Mouse (Mus musculus) erythroblast, embryonic 14.5 days (primary cell): ENCODE data around the gene Onecut3. TPM values are rescaled to one million over a fixed set of nuclear protein-coding genes. Genes with fewer than 3 reads are reported as not detected.

Source experiments
- H3K27me3 ChIP-seq: 2 replicates; pipeline ENCODE4 v1.6.1; 2012; ENCODE audit warnings: inconsistent platforms; ENCODE audit not compliant: control insufficient read depth
- H3K36me3 ChIP-seq: 2 replicates; pipeline ENCODE4 v1.6.1; 2012; ENCODE audit warnings: mild to moderate bottlenecking, inconsistent platforms; ENCODE audit not compliant: control insufficient read depth
- H3K4me1 ChIP-seq: 2 replicates; pipeline ENCODE4 v1.6.1; 2012; ENCODE audit warnings: inconsistent platforms; ENCODE audit not compliant: control insufficient read depth
- H3K4me3 ChIP-seq: replicated peaks from 2 replicates; pipeline ENCODE3; 2012; ENCODE audit warnings: moderate library complexity, mild to moderate bottlenecking, inconsistent platforms
- H3K9me3 ChIP-seq: 2 replicates; pipeline ENCODE4 v1.6.1; 2012; ENCODE audit warnings: low read length, inconsistent platforms, mixed read lengths; ENCODE audit not compliant: control insufficient read depth
- GATA1 ChIP-seq: IDR thresholded peaks from 2 replicates; pipeline ENCODE4 v1.6.1; 2012; ENCODE audit warnings: low read length, inconsistent platforms, mixed read lengths
- TAL1 ChIP-seq: IDR thresholded peaks from 3 replicates; pipeline ENCODE4 v1.6.1; 2012; ENCODE audit warnings: low read length, inconsistent platforms, mixed read lengths
- polyA plus RNA-seq: library from polyadenylated mRNA; stranded (reverse); fragments of >175 nt; gene quantifications from 2 replicates; pipeline ENCODE4 v1.2.3, GENCODE M21; 2012

Gene Onecut3
- polyA plus RNA-seq, 1 experiment: not detected

DNA sequence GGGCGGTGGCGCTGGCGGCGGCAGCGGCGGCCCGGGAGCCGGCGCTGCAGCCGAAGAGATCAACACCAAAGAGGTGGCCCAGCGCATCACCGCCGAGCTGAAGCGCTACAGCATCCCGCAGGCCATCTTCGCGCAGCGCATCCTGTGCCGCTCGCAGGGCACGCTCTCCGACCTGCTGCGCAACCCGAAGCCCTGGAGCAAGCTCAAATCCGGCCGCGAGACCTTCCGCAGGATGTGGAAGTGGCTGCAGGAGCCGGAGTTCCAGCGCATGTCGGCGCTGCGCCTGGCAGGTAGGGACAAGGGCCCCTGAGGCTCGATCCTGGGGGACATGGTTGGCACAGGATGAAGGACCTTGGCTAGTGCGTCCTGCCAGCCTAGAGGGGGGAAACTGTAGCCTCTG lies 1.3 kb downstream of the Onecut3 start:
- peaks cover 100% of the 10 kb centered on the region for H3K27me3 ChIP-seq
- no peaks in the 10 kb centered on the region for H3K36me3 ChIP-seq
- peaks cover 7% of the 10 kb centered on the region for H3K4me1 ChIP-seq
- H3K9me3 ChIP-seq: peaks cover 19% of the 10 kb centered on the region; the same call in 1 of the 2 replicates
- H3K4me3 ChIP-seq: no peak overlapping the region
- no peak for TF ChIP-seq TAL1
- TF ChIP-seq GATA1: no peak

DNA sequence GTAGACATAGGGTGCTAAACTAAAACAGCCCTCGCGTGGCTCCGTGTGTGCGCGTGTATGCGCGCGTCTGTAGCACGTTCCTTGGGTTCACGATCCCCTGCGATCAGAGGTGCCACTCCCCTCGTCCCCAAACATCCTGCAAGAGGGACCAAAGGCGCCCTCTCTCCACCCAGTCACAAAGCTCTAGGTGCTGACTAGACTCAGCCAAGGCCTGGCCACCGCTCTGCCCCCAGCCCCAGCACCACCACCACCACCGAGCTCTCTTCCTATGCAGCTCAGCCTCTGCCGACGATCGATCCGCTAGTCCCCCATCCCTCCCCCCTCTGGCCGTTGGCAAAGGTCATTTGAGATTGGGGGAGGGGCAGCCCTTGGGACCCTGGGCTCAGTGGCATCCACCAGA lies 1.8 kb downstream of the Onecut3 start:
- no peaks in the 10 kb centered on the region for H3K36me3 ChIP-seq
- peaks cover 7% of the 10 kb centered on the region for H3K4me1 ChIP-seq
- peaks cover 15% of the 10 kb centered on the region; the same call in 1 of the 2 replicates for H3K9me3 ChIP-seq
- peaks cover 100% of the 10 kb centered on the region for H3K27me3 ChIP-seq
- H3K4me3 ChIP-seq: no peak overlapping the region
- no peak for TF ChIP-seq GATA1
- TF ChIP-seq TAL1: no peak

DNA sequence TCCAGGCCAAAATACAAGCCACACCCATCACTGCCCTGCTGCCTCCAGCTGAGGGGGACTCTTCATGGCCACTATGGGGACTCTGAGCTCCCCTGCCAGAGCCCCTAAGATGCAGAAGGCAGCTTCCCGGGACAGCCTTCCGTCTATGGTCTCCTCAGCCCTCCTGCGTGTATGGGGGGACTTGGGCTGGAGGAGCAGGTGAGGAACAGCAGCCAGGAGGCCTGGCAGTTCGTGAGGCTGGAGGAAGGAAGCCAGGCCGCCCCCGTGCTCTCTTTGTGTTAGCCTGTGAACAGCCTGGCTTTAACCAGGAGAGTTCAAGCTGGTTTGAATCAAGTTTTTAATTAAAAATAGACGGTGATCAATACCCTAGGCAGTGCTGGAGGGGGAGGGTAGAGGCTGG lies 7.7 kb downstream of the Onecut3 start:
- TF ChIP-seq TAL1: no peak
- TF ChIP-seq GATA1: no peak
- H3K9me3 ChIP-seq: peaks cover 6% of the 10 kb centered on the region; the same call in 1 of the 2 replicates
- no peak overlapping the region for H3K4me3 ChIP-seq
- H3K36me3 ChIP-seq: no peaks in the 10 kb centered on the region
- H3K27me3 ChIP-seq: peaks cover 95% of the 10 kb centered on the region
- peaks cover 5% of the 10 kb centered on the region for H3K4me1 ChIP-seq

GRCm38 (mm10) chr10:80502819-80503314 lies 8.2 kb downstream of the Onecut3 start:
- Histone ChIP-seq H3K36me3 (no peaks in the 10 kb centered on the region), H3K9me3 (peaks cover 6% of the 10 kb centered on the region; the same call in 1 of the 2 replicates), H3K27me3 (peaks cover 94% of the 10 kb centered on the region), H3K4me1 (peaks cover 11% of the 10 kb centered on the region), H3K4me3 (no peak overlapping the region)
- no peak for TF ChIP-seq TAL1
- no peak for TF ChIP-seq GATA1

GRCm38 (mm10) chr10:80503599-80504220 lies 9.1 kb downstream of the Onecut3 start:
- H3K27me3 ChIP-seq: peaks cover 90% of the 10 kb centered on the region
- no peaks in the 10 kb centered on the region for H3K36me3 ChIP-seq
- peaks cover 13% of the 10 kb centered on the region for H3K4me1 ChIP-seq
- no peak overlapping the region for H3K4me3 ChIP-seq
- peaks cover 6% of the 10 kb centered on the region; the same call in 1 of the 2 replicates for H3K9me3 ChIP-seq
- TF ChIP-seq TAL1: no peak
- TF ChIP-seq GATA1: no peak

GRCm38 (mm10) chr10:80504724-80505123 lies 10.1 kb downstream of the Onecut3 start:
- peaks cover 19% of the 10 kb centered on the region for H3K4me1 ChIP-seq
- H3K27me3 ChIP-seq: peaks cover 90% of the 10 kb centered on the region
- H3K9me3 ChIP-seq: peaks cover 6% of the 10 kb centered on the region; the same call in 1 of the 2 replicates
- TF ChIP-seq TAL1 (no peak), GATA1 (no peak)
- H3K36me3 ChIP-seq: no peaks in the 10 kb centered on the region
- no peak overlapping the region for H3K4me3 ChIP-seq

DNA sequence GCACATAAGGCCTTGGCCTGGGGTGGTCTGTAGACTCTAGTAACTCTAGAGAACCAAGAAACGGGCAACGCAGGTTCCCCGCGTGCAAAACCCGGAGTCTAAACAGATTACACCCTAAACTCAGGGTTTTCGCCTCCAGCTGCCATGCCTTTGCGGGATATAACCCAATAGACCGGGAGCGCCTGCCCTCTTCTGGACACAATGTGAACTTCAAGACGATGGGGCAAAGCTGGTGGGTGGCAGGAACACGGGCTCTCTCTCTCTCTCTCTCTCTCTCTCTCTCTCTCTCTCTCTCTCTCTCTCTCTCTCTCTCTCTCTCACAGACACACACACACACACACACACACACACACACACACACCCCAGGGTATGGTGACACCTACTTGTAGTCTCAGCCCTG lies 11.6 kb downstream of the Onecut3 start:
- H3K27me3 ChIP-seq: peaks cover 90% of the 10 kb centered on the region

DNA sequence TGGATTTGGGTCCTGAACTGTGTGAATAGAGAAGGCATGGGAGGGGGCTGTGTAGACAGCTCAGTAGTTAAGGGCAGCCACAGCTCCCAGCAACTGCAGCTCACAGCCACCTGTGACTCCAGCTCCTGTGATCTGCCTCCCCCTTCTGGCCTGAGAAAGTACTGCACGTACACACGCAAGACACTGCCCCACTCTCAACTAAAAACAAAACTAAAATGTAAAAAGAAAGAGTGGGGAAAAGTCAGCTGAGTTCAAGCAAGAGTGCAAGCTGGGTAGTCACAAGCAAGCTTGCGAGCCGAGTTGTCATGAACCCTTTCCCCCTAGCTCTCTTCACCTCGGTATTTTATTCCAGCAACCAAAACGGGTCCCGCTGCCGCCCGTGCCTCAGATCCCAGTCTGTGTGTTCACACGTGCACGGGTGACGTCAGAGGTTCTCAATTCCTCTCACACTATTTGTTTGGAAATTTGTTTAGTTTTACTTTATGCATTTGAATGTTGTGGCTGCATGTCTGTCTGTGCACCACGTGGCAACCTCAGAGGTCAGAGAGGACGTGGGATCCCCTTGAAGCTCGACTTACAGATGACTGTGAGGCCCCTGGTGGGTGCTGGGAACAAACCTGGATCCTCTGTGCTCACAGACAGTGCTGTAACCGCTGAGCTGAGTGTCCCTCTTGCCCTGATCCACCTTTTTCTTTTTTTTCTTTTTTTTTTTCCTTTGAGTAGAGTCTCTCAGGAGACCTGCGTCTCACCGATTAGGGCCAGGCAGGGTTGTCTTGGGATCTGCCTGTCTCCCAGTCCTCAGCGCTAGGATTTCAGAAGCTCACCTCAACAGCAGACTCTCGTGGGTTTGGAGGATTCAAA lies 15.0 kb downstream of the Onecut3 start:
- TF ChIP-seq GATA1 (no peak), TAL1 (no peak)
- Histone ChIP-seq H3K9me3 (peaks cover 1% of the 10 kb centered on the region; the same call in 1 of the 2 replicates), H3K4me1 (peaks cover 26% of the 10 kb centered on the region), H3K27me3 (peaks cover 93% of the 10 kb centered on the region), H3K36me3 (no peaks in the 10 kb centered on the region), H3K4me3 (peak overlapping the region; percentile 49)

More for the DNA sequence above, 11.6 kb downstream of the Onecut3 start:
- no peak overlapping the region for H3K4me3 ChIP-seq
- no peaks in the 10 kb centered on the region for H3K36me3 ChIP-seq
- TF ChIP-seq GATA1 (no peak), TAL1 (no peak)
- H3K4me1 ChIP-seq: peaks cover 26% of the 10 kb centered on the region
- peaks cover 6% of the 10 kb centered on the region; the same call in 1 of the 2 replicates for H3K9me3 ChIP-seq

DNA sequence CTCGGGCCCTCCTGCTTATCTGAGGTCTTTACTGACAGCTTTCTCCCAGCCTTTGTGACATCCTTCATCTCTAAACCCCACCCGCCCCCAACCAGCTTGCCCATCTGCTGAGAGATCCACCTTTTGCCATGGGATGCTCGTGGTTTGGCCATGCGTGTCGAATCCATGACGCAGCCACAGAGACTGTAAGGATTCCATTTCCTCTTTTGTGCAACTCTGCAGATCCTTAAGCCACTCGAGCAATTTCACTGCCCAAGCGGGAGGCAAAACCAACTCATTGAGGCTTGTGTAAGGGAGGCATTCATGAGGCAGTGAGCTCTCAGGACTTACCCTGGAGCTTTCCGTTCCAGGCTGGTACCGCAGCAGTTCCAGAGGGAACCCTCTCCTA lies 15.6 kb downstream of the Onecut3 start:
- peaks cover 93% of the 10 kb centered on the region for H3K27me3 ChIP-seq
- no peak overlapping the region for H3K4me3 ChIP-seq
- no peaks in the 10 kb centered on the region for H3K36me3 ChIP-seq
- no peaks in the 10 kb centered on the region for H3K9me3 ChIP-seq
- H3K4me1 ChIP-seq: peaks cover 26% of the 10 kb centered on the region
- no peak for TF ChIP-seq TAL1
- TF ChIP-seq GATA1: no peak
